Mouse (Mus musculus): Measurements from ENCODE around the gene Rcan2. TPM values are rescaled to one million over a fixed set of nuclear protein-coding genes. Genes with fewer than 3 reads are reported as not detected.

Gene Rcan2
- polyA plus RNA-seq, 1 experiment from 2014 or later, result 14.5 TPM

- Histone ChIP-seq H3K27me3 (ENCODE audit: insufficient read depth, poor library complexity, severe bottlenecking) (no peaks in the 10 kb centered on the region), H3K36me3 (peaks cover 7% of the 10 kb centered on the region; the same call in 1 of the 2 replicates), H3K9me3 (no peaks in the 10 kb centered on the region), H3K27ac (no peak overlapping the region), H3K4me3 (no peak overlapping the region), H3K4me1 (no peaks in the 10 kb centered on the region)
- no peak for DNase-seq (ENCODE audit: low spot score)
- 77% methylated on average over 4 of the region's 4 CpGs for WGBS
Observed at GRCm38 (mm10) chr17:44013756-44014510, 212.8 kb downstream of the Rcan2 start.

- WGBS, result 77% methylated on average over 5 of the region's 5 CpGs
- no peak for DNase-seq (ENCODE audit: low spot score)
Observed at GRCm38 (mm10) chr17:44016314-44016713, 215.2 kb downstream of the Rcan2 start.

GRCm38 (mm10) chr17:44020707-44021220, 219.6 kb downstream of the Rcan2 start:
- Histone ChIP-seq H3K9me3 (no peaks in the 10 kb centered on the region), H3K27me3 (ENCODE audit: insufficient read depth, poor library complexity, severe bottlenecking) (no peaks in the 10 kb centered on the region), H3K4me1 (peaks cover 4% of the 10 kb centered on the region; the same call in 1 of the 2 replicates), H3K27ac (no peak overlapping the region), H3K4me3 (no peak overlapping the region), H3K36me3 (peaks cover 7% of the 10 kb centered on the region; the same call in 1 of the 2 replicates)
- no peak for DNase-seq (ENCODE audit: low spot score)
- 73% methylated on average over 6 of the region's 6 CpGs for WGBS

More at GRCm38 (mm10) chr17:44016314-44016713, 215.2 kb downstream of the Rcan2 start:
- Histone ChIP-seq H3K36me3 (peaks cover 7% of the 10 kb centered on the region; the same call in 1 of the 2 replicates), H3K4me1 (0 out of 2 replicates have a peak, but pooled peaks cover 2% of the 10 kb centered on the region), H3K9me3 (no peaks in the 10 kb centered on the region), H3K4me3 (no peak overlapping the region), H3K27ac (no peak overlapping the region), H3K27me3 (ENCODE audit: insufficient read depth, poor library complexity, severe bottlenecking) (no peaks in the 10 kb centered on the region)

GRCm38 (mm10) chr17:44023842-44024241, 222.7 kb downstream of the Rcan2 start:
- no peak overlapping the region for H3K27ac ChIP-seq
- no peaks in the 10 kb centered on the region for H3K36me3 ChIP-seq
- no peak overlapping the region for H3K4me3 ChIP-seq
- DNase-seq (ENCODE audit: low spot score), result no peak
- 70% methylated on average over 2 of the region's 2 CpGs for WGBS
- peaks cover 17% of the 10 kb centered on the region; the same call in 1 of the 2 replicates for H3K4me1 ChIP-seq
- no peaks in the 10 kb centered on the region for H3K9me3 ChIP-seq
- H3K27me3 ChIP-seq (ENCODE audit: insufficient read depth, poor library complexity, severe bottlenecking), result no peaks in the 10 kb centered on the region

- no peaks in the 10 kb centered on the region for H3K9me3 ChIP-seq
- H3K36me3 ChIP-seq, result no peaks in the 10 kb centered on the region
- H3K4me1 ChIP-seq, result peaks cover 17% of the 10 kb centered on the region; the same call in 1 of the 2 replicates
- WGBS, result 84% methylated on average over 2 of the region's 2 CpGs
- no peak for DNase-seq (ENCODE audit: low spot score)
- H3K27ac ChIP-seq, result no peak overlapping the region
- no peaks in the 10 kb centered on the region for H3K27me3 ChIP-seq (ENCODE audit: insufficient read depth, poor library complexity, severe bottlenecking)
- H3K4me3 ChIP-seq, result no peak overlapping the region
Observed at GRCm38 (mm10) chr17:44025011-44025410, 223.9 kb downstream of the Rcan2 start.

- DNase-seq (ENCODE audit: low spot score), result no peak
- Histone ChIP-seq H3K9me3 (no peaks in the 10 kb centered on the region), H3K4me3 (no peak overlapping the region), H3K36me3 (no peaks in the 10 kb centered on the region), H3K4me1 (peaks cover 22% of the 10 kb centered on the region; the same call in 1 of the 2 replicates), H3K27me3 (ENCODE audit: insufficient read depth, poor library complexity, severe bottlenecking) (no peaks in the 10 kb centered on the region), H3K27ac (peak overlapping the region; percentile 70)
- 63% methylated on average over 6 of the region's 6 CpGs for WGBS
Observed at GRCm38 (mm10) chr17:44025935-44026334, 224.8 kb downstream of the Rcan2 start.

- Histone ChIP-seq H3K27ac (peak overlapping the region; percentile 70; the same call in 1 of the 2 replicates), H3K27me3 (ENCODE audit: insufficient read depth, poor library complexity, severe bottlenecking) (no peaks in the 10 kb centered on the region), H3K4me1 (peaks cover 26% of the 10 kb centered on the region; the same call in 1 of the 2 replicates), H3K4me3 (no peak overlapping the region), H3K9me3 (no peaks in the 10 kb centered on the region), H3K36me3 (no peaks in the 10 kb centered on the region)
- DNase-seq (ENCODE audit: low spot score), result no peak
- 28% methylated on average over 5 of the region's 5 CpGs for WGBS
Observed at GRCm38 (mm10) chr17:44026378-44026777, 225.2 kb downstream of the Rcan2 start.

- no peaks in the 10 kb centered on the region for H3K9me3 ChIP-seq
- no peak overlapping the region for H3K4me3 ChIP-seq
- peak overlapping the region; percentile 70; the same call in 1 of the 2 replicates for H3K27ac ChIP-seq
- peaks cover 26% of the 10 kb centered on the region; the same call in 1 of the 2 replicates for H3K4me1 ChIP-seq
- DNase-seq (ENCODE audit: low spot score), result no peak
- H3K36me3 ChIP-seq, result no peaks in the 10 kb centered on the region
- H3K27me3 ChIP-seq (ENCODE audit: insufficient read depth, poor library complexity, severe bottlenecking), result no peaks in the 10 kb centered on the region
Observed at GRCm38 (mm10) chr17:44026786-44027185, 225.6 kb downstream of the Rcan2 start.

GRCm38 (mm10) chr17:44027311-44027710, 226.2 kb downstream of the Rcan2 start:
- H3K36me3 ChIP-seq, result no peaks in the 10 kb centered on the region
- 83% methylated on average over 9 of the region's 9 CpGs for WGBS
- no peaks in the 10 kb centered on the region for H3K27me3 ChIP-seq (ENCODE audit: insufficient read depth, poor library complexity, severe bottlenecking)
- H3K4me3 ChIP-seq, result no peak overlapping the region
- peak overlapping the region; percentile 56; the same call in 1 of the 2 replicates for H3K27ac ChIP-seq
- peaks cover 26% of the 10 kb centered on the region; the same call in 1 of the 2 replicates for H3K4me1 ChIP-seq
- no peaks in the 10 kb centered on the region for H3K9me3 ChIP-seq
- DNase-seq (ENCODE audit: low spot score), result no peak

- Histone ChIP-seq H3K27me3 (ENCODE audit: insufficient read depth, poor library complexity, severe bottlenecking) (no peaks in the 10 kb centered on the region), H3K9me3 (no peaks in the 10 kb centered on the region), H3K4me1 (peaks cover 26% of the 10 kb centered on the region; the same call in 1 of the 2 replicates), H3K27ac (no peak overlapping the region), H3K36me3 (no peaks in the 10 kb centered on the region), H3K4me3 (no peak overlapping the region)
- DNase-seq (ENCODE audit: low spot score), result no peak
- 61% methylated on average over 5 of the region's 5 CpGs for WGBS
Observed at GRCm38 (mm10) chr17:44029616-44030015, 228.5 kb downstream of the Rcan2 start.

- DNase-seq (ENCODE audit: low spot score), result no peak
- 48% methylated on average over 3 of the region's 3 CpGs for WGBS
- Histone ChIP-seq H3K27me3 (ENCODE audit: insufficient read depth, poor library complexity, severe bottlenecking) (no peaks in the 10 kb centered on the region), H3K4me1 (peaks cover 21% of the 10 kb centered on the region; the same call in 1 of the 2 replicates), H3K36me3 (no peaks in the 10 kb centered on the region), H3K4me3 (no peak overlapping the region), H3K27ac (0 out of 2 replicates have a peak overlapping the region, but pooled peaks have one; percentile 16), H3K9me3 (no peaks in the 10 kb centered on the region)
Observed at GRCm38 (mm10) chr17:44030776-44031587, 229.8 kb downstream of the Rcan2 start.

- DNase-seq (ENCODE audit: low spot score), result no peak
- H3K4me3 ChIP-seq, result no peak overlapping the region
Observed at GRCm38 (mm10) chr17:44035005-44035404, 233.9 kb downstream of the Rcan2 start.

More at GRCm38 (mm10) chr17:44035005-44035404, 233.9 kb downstream of the Rcan2 start:
- no peaks in the 10 kb centered on the region for H3K9me3 ChIP-seq
- no peak overlapping the region for H3K27ac ChIP-seq
- peaks cover 11% of the 10 kb centered on the region; the same call in 1 of the 2 replicates for H3K4me1 ChIP-seq
- no peaks in the 10 kb centered on the region for H3K36me3 ChIP-seq
- WGBS, result 87% methylated on average over 1 of the region's 1 CpGs
- no peaks in the 10 kb centered on the region for H3K27me3 ChIP-seq (ENCODE audit: insufficient read depth, poor library complexity, severe bottlenecking)

Measured in heart, embryonic 10.5 days (tissue).